Mouse (Mus musculus) erythroblast, embryonic 14.5 days (primary cell): ENCODE measurements around the gene Dnajb13.

Experiments
- GATA1 ChIP-seq: IDR thresholded peaks from 2 replicates; pipeline ENCODE4 v1.6.1; 2012; ENCODE audit warnings: low read length, inconsistent platforms, mixed read lengths
- TAL1 ChIP-seq: IDR thresholded peaks from 3 replicates; pipeline ENCODE4 v1.6.1; 2012; ENCODE audit warnings: low read length, inconsistent platforms, mixed read lengths

DNA sequence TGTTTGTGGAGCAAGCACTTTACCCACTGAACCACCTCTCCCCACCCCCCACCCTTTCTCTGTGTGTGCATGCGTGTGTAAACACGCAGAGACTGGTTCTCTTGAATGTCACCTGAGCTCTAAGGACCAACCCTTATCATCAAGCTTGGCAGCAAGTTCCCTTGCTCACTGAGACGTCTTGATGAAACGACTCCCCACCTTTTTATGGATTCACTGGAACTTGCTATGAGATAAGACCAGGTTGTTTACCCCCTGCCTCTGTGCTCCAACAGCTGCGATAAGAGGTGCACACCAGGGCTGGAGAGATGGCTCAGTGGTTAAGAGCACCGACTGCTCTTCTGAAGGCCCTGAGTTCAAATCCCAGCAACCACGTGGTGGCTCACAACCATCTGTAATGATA is 5.4 kb upstream of the Dnajb13 start:
- TF ChIP-seq GATA1 (no peak), TAL1 (no peak)
